Mouse (Mus musculus): ENCODE data around the gene Slc39a10.
"Not testable (repeated sequence)": the region's sequence is repeated elsewhere in the genome, so short reads cannot be mapped to it uniquely, and the experiment has no call there.

Gene Slc39a10

DNA sequence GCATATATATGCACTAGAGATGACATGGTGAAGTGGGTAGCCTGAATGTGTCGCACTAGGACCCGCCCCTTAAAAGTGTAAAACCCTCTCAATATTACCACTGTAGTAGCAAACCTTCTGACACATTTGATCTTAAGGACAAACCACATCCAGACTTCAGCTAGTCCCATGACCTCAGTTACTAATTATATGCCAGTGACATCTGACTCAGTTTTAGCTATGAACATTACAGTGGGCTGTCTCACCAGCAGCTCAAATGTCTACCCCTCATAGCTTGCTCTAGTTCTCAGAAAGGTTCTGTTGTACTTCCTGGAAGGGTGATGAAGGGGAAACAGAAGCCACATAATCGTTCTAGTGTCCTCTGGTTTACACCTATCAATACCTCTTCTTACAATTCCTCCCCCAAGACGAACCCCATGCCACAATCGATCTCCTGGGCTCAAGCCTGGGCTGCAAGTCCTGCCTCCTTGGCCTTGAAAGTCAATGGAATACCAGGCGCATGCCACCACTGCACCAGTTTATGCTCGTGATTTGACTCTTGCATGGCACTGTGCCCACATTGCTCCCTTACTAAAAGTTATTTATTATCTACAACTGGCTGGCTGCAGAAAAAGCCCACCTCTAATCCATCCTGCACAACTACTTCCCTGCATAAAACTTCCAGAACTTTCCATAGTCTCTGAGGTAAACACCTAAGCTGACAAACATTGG is 28.3 kb downstream of the Slc39a10 start:
- DNase-seq (ENCODE audit: extremely low read depth, insufficient read length, low spot score) = no peak

GRCm38 (mm10) chr1:46863434-46863833 is 29.2 kb downstream of the Slc39a10 start:
- no peak for DNase-seq (ENCODE audit: extremely low read depth, insufficient read length, low spot score)

DNA sequence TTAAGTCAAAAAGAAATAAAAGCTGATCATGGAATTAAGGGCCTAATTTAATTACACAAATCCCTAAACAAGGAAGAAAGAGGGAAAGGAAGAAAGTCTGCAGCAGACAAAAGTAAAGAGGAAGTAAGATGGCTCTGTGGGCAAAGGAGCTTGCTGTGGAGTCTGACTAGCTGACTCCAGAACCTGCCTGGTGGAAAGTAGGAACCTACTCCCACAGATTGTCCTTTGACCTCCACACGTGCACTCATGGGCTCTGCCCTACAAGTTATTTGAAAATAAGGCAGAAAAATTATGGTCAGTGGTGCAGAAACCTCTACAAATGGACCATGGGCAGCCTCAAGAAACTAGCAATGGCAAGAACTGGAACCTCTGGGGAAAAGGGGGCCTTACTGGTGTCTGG is 32.6 kb downstream of the Slc39a10 start:
- DNase-seq (ENCODE audit: extremely low read depth, insufficient read length, low spot score) = no peak

DNA sequence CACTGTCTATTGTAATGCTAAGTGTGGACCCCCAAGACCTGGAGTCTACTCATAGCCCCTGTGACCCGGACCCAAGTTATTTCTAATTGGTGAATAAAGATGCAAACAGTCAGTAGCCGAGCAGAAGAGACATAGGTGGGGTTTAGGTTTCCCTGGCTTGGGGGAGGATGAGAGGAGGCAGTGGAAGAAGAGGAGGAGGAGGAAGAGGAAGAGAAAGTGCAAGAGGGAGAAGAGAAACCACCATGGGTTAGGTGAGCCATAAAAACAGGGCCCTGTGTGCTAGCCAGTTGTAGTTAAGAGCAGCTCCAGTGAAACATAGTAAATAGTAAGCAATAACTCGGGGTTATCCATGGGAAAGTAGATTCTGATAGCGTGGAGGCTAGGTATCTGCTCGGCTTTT is 34.1 kb downstream of the Slc39a10 start:
- no peak for DNase-seq (ENCODE audit: extremely low read depth, insufficient read length, low spot score)

GRCm38 (mm10) chr1:46856498-46856897 is 36.2 kb downstream of the Slc39a10 start:
- DNase-seq (ENCODE audit: extremely low read depth, insufficient read length, low spot score) = no peak

- no peak for DNase-seq (ENCODE audit: extremely low read depth, insufficient read length, low spot score)
Observed at GRCm38 (mm10) chr1:46854036-46854900, 38.4 kb downstream of the Slc39a10 start.

DNA sequence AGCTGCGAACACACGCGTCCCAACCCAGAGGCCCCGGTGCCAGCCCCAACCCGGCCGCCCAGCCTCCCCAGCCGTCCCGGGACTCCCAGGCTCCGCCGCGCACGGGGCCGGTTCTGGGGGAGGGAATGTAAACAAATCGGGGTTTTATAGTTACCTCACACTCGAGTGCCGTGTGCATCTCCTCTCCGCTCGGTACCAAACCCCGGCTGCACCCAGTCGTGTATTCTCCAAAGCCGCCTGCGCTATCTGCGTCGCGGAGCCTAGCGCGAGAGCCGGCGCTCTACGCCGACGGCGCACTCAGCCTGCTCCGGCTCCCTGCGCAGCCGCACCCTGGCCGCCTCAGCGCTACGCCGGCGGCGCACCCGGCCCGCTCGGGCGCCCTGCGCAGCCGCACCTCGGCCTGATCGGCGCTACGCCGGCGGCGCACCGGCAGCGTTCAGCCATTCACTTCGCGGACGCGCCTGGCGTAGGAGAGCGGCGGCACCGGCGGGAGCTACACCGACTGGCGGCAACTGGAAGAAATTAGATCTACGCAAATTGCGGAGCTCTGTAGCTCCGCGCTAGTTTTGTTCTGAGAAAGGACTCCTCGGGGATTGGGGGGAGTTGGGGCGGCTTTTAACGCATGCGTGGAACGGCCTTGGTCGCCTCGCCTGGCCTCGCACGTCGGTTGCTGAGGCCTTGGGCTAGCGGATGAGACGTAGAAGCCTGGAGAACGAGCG is 39.2 kb downstream of the Slc39a10 start:
- DNase-seq (ENCODE audit: extremely low read depth, insufficient read length, low spot score) = peak; percentile 97

GRCm38 (mm10) chr1:46852600-46853272 is 39.9 kb downstream of the Slc39a10 start:
- DNase-seq (ENCODE audit: extremely low read depth, insufficient read length, low spot score) = peak; percentile 78

DNA sequence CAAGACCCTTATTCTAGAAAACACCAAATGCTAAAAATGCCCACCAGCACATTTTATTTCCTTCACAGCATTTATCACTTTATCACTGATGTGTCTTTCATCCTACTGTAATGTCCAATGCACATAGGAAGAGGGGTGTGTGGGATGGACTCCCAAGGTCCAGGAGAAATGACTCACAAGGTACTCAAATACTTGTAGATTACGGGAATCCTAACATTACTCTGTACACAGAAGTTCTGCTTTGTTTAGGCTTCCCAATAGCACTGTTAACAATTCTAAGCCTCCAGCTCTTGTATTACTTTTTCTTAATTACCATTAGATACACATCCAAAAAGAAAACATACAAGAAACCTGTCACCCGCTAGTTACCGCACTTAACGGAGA is 40.4 kb downstream of the Slc39a10 start:
- no peak for DNase-seq (ENCODE audit: extremely low read depth, insufficient read length, low spot score)

- DNase-seq (ENCODE audit: extremely low read depth, insufficient read length, low spot score) = no peak
Observed at GRCm38 (mm10) chr1:46851586-46851985, 41.1 kb downstream of the Slc39a10 start.

DNA sequence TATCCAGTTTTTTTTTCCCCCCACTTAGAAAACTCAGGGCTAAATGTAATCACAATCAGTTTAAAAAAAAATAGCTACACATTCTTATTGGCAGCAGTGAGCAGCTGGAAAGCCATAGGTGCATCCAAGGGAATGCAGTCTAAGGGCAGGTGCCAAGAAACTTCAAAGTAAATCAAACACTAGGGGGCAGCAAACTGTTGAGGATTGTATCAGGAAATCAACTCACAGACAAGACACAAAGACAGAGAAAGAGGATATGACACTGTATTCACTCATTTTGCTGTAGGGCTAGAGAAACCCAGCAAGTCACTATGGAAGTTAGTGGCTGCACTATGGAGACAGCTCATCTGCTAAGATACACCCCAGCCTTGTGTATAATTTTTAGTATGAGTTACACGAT is 42.9 kb downstream of the Slc39a10 start:
- DNase-seq (ENCODE audit: extremely low read depth, insufficient read length, low spot score) = peak; percentile 45

GRCm38 (mm10) chr1:46845221-46845620 is 47.4 kb downstream of the Slc39a10 start:
- no peak for DNase-seq (ENCODE audit: extremely low read depth, insufficient read length, low spot score)

- DNase-seq (ENCODE audit: extremely low read depth, insufficient read length, low spot score) = no peak
Observed at GRCm38 (mm10) chr1:46844281-46844680, 48.4 kb downstream of the Slc39a10 start.

DNA sequence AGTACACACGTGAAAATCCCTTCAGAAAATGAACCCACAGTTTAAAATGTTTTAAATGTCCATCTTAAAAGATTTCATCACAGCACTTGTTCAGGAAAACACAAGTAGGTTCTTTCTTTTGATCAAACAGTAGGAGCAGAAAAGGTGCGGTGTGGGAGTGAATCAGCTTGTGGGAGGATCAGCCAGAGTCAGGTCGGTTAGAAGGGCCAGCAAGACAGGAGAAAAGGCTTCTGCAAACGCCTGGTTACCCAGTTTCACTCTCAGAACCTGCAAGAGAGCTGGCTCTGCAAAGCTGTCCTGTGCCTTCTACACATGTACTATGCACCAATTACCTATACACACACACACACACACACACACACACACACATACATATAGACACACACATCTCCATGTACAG is 49.2 kb downstream of the Slc39a10 start:
- no peak for DNase-seq (ENCODE audit: extremely low read depth, insufficient read length, low spot score)

DNA sequence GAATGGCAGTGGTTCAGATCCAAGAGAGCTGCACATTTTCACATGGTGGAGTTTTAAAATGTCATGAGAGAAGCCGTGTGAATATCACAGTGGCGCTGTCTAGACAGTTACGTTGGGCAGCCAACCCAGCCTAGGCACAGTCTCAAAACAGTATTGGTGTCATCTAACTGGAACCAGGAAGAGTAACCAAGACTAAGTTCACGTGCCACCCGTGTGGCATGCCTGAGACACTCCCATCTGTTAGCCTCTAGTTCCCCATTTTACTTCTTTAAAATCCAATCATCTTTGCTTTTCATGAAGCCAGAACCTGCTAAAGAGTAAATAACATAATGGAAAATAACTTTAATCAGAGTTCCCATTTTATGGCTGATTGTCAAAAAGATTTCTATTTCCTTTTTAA is 60.7 kb downstream of the Slc39a10 start:
- DNase-seq (ENCODE audit: extremely low read depth, insufficient read length, low spot score) = no peak

- DNase-seq (ENCODE audit: extremely low read depth, insufficient read length, low spot score) = no peak
Observed at GRCm38 (mm10) chr1:46830066-46830843, 62.4 kb downstream of the Slc39a10 start.

DNA sequence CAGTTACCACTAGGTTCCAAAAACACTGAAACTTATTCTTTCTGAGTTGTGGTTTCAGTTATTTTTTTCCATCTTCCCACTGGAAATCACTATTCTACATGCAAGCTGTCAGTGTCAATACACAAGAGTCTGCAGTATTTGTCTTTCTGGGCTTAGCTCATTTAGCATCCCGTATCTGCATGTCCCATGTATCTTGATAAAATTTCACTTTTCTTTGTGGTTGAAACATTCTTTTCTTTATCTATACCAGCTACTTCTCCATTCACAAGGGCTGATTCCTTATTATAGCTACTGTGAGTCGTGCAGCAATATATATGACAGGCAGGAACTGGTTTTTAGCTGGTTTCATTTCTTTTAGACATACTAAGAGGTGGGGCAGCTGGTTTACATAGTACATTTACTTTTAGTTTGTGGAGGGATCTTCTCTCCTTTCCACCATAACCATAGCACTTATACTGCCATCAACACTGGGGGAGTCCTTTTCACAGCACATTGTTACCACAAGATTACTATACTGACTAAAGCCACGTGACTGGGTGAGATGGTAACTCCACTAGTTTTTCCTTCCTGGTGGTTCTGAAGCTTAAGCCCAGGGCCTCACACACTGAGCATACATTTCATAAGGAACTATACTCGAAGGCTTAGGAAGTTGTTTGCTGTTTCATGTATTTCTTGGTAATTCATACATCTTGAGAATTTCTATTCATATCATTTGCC is 70.2 kb downstream of the Slc39a10 start:
- no peak for DNase-seq (ENCODE audit: extremely low read depth, insufficient read length, low spot score)

GRCm38 (mm10) chr1:46817934-46818333 is 74.7 kb downstream of the Slc39a10 start:
- DNase-seq (ENCODE audit: extremely low read depth, insufficient read length, low spot score) = no peak

DNA sequence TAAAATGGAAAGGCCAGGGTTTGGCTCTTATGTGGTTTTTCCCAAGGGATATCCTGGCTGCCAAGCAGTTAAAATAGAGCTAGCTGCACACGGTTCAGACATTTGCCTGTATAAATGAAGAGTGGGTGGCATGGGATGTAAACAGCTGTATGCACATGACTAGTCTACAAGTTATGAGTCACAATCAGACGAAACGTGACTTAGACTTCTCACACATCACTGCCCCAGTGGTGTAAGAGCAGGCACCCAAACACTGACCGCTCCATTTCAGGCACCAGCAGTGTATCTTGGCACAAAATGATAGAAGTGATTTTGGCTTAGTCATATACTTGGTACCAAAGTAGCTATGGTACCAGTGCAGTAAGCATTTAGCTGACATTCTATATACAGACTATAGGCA is 84.0 kb downstream of the Slc39a10 start:
- not testable (repeated sequence) for DNase-seq (ENCODE audit: extremely low read depth, insufficient read length, low spot score)
